In genomic region chr6:120798019-120798418, GRCm38 (mm10) we compare ENCODE assay signal across 16 mouse cellular contexts. TPM values are rescaled to one million over a fixed set of nuclear protein-coding genes. Genes with fewer than 3 reads are reported as not detected.
DNase-seq lines count a peak whose midpoint lies in the region; ATAC-seq and TF ChIP-seq lines count a peak whose summit lies in the region.
"Had no signal": no experiment of that assay in that cellular context is flagged by ENCODE, and none has a peak within 500 bp of the region (broad histone marks: within the 10 kb centered on the region; RNA-seq: fewer than 3 reads in every experiment).

No protein-coding gene starts in this region.

- no peaks in the 10 kb centered on the region for H3K9me3 ChIP-seq in heart, embryonic 12.5 days (replicated peaks)
- H3K9me3 ChIP-seq in intestine, postnatal 0 days (ENCODE audit: control insufficient read depth): no peaks in the 10 kb centered on the region
- H3K9me3 ChIP-seq in forebrain, embryonic 14.5 days (replicated peaks; ENCODE audit: control insufficient read depth, low read length): no peaks in the 10 kb centered on the region
- H3K9me3 ChIP-seq: forebrain, embryonic 10.5 days; hindbrain, embryonic 13.5 days; liver, embryonic 13.5 days had no signal

- no peak for DNase-seq in heart, postnatal 25 days (ENCODE audit: low spot score)
- DNase-seq in urinary bladder, adult 2 months (ENCODE audit: low spot score): peak; percentile 35
- DNase-seq in urinary bladder, postnatal 4 days (ENCODE audit: low spot score in 2 of 2): no peak
- DNase-seq in forebrain, embryonic 14.5 days (ENCODE audit: low spot score): no peak
- no peak for DNase-seq in kidney, postnatal 25 days
- no peak for DNase-seq in ovary, postnatal 14 days (ENCODE audit: low spot score)
- DNase-seq: embryo, embryonic 11 days; gastrocnemius, adult 2 months; kidney, adult 9 months; liver, embryonic 13.5 days; thymus, postnatal 25 days had no signal

- H3K4me1 ChIP-seq in heart, embryonic 12.5 days (replicated peaks): 0 out of 2 replicates have a peak, but pooled peaks cover 3% of the 10 kb centered on the region
- H3K4me1 ChIP-seq in intestine, postnatal 0 days (replicated peaks; ENCODE audit: control insufficient read depth, insufficient read depth, low read length): no peaks in the 10 kb centered on the region
- H3K4me1 ChIP-seq in forebrain, embryonic 14.5 days (ENCODE audit: control insufficient read depth, insufficient read depth, low read length): no peaks in the 10 kb centered on the region
- H3K4me1 ChIP-seq: forebrain, embryonic 10.5 days; hindbrain, embryonic 13.5 days had no signal

- intact Hi-C loops in heart, postnatal 25 days (cut with DNase I): no loop called here

- H3K9ac ChIP-seq in heart, embryonic 12.5 days: 0 out of 2 replicates have a peak overlapping the region, but pooled peaks have one; percentile 17
- no peak overlapping the region for H3K9ac ChIP-seq in intestine, postnatal 0 days (ENCODE audit: low read depth, low read length)
- no peak overlapping the region for H3K9ac ChIP-seq in forebrain, embryonic 14.5 days (ENCODE audit: low read length)
- H3K9ac ChIP-seq: hindbrain, embryonic 13.5 days; liver, embryonic 13.5 days had no signal

- 75% methylated on average over 7 of the region's 7 CpGs for WGBS in heart, embryonic 12.5 days
- 79% methylated on average over 7 of the region's 7 CpGs for WGBS in intestine, postnatal 0 days
- WGBS in forebrain, embryonic 14.5 days: 88% methylated on average over 7 of the region's 7 CpGs

- no peak overlapping the region for H3K4me3 ChIP-seq in heart, embryonic 12.5 days
- H3K4me3 ChIP-seq in intestine, postnatal 0 days (ENCODE audit: low read depth, low read length): no peak overlapping the region
- no peak overlapping the region for H3K4me3 ChIP-seq in forebrain, embryonic 14.5 days (ENCODE audit: low read depth, low read length)
- H3K4me3 ChIP-seq: forebrain, embryonic 10.5 days; gastrocnemius, adult 2 months; hindbrain, embryonic 13.5 days; liver, embryonic 13.5 days had no signal

- H3K36me3 ChIP-seq in heart, embryonic 12.5 days: peaks cover 98% of the 10 kb centered on the region
- H3K36me3 ChIP-seq in intestine, postnatal 0 days (ENCODE audit: control insufficient read depth, insufficient read depth): peaks cover 99% of the 10 kb centered on the region
- H3K36me3 ChIP-seq in forebrain, embryonic 14.5 days (ENCODE audit: control insufficient read depth, insufficient read depth, low read length): peaks cover 99% of the 10 kb centered on the region

- no peaks in the 10 kb centered on the region for H3K27me3 ChIP-seq in heart, embryonic 12.5 days (replicated peaks)
- no peaks in the 10 kb centered on the region for H3K27me3 ChIP-seq in intestine, postnatal 0 days (replicated peaks; ENCODE audit: control insufficient read depth, insufficient read depth, low read length)
- no peaks in the 10 kb centered on the region for H3K27me3 ChIP-seq in forebrain, embryonic 14.5 days (replicated peaks; ENCODE audit: control insufficient read depth, insufficient read depth, low read length)
- H3K27me3 ChIP-seq: hindbrain, embryonic 13.5 days; liver, embryonic 13.5 days had no signal

- TF ChIP-seq CTCF in intestine, postnatal 0 days (IDR thresholded peaks at IDR 0.05; ENCODE audit: low read depth): no peak

- no peak for ATAC-seq in heart, embryonic 12.5 days (ENCODE audit: insufficient number of reproducible peaks, low FRiP score)
- ATAC-seq in intestine, postnatal 0 days: 0 out of 2 replicates have a peak, but pooled peaks have one; percentile 28
- ATAC-seq in forebrain, embryonic 14.5 days: no peak

- H3K4me2 ChIP-seq in heart, embryonic 12.5 days: no peak overlapping the region
- no peak overlapping the region for H3K4me2 ChIP-seq in intestine, postnatal 0 days (replicated peaks; ENCODE audit: low read depth)
- H3K4me2 ChIP-seq in forebrain, embryonic 14.5 days (ENCODE audit: low read length): no peak overlapping the region
- H3K4me2 ChIP-seq: heart, embryonic 11.5 days; hindbrain, embryonic 13.5 days; liver, embryonic 13.5 days had no signal

- H3K27ac ChIP-seq in heart, embryonic 12.5 days (ENCODE audit: poor library complexity, severe bottlenecking): no peak overlapping the region
- H3K27ac ChIP-seq in intestine, postnatal 0 days (ENCODE audit: low read depth, low read length): no peak overlapping the region
- no peak overlapping the region for H3K27ac ChIP-seq in forebrain, embryonic 14.5 days (ENCODE audit: low read depth, low read length)
- H3K27ac ChIP-seq: forebrain, embryonic 10.5 days; gastrocnemius, adult 2 months; hindbrain, embryonic 13.5 days; liver, embryonic 13.5 days had no signal

RNA-seq across cellular contexts. Expression of gene Atp6v1e1, which starts 24.6 kb away (rescaled TPM):
- polyA plus RNA-seq in heart, embryonic 12.5 days (2016; fragmentation: Nextera tagmentation; extraction: Ambion mirVana): 144 and 145 TPM in 2 replicates
- 100 to 1,000 TPM; 136 to 153 TPM for total RNA-seq in heart, postnatal 25 days (2021)
- polyA plus RNA-seq in urinary bladder, adult 2 months (2012; rRNA removed): 152 and 157 TPM in 2 replicates
- 297 and 300 TPM in 2 replicates for polyA plus RNA-seq in intestine, postnatal 0 days (2015; fragmentation: Nextera tagmentation; extraction: Ambion mirVana)
- polyA plus RNA-seq in forebrain, embryonic 14.5 days (2014; fragmentation: Nextera tagmentation; extraction: Ambion mirVana): 255 and 275 TPM in 2 replicates

RNA-seq across cellular contexts. Expression of gene Slc25a18, which starts 24.6 kb away (rescaled TPM):
- polyA plus RNA-seq in heart, embryonic 12.5 days (2016; fragmentation: Nextera tagmentation; extraction: Ambion mirVana): 0.28 TPM in 1 of 2 replicates, not detected in the other
- under 1 TPM in 1 of 2 experiments, not detected in 1; 0.17 TPM for total RNA-seq in heart, postnatal 25 days (2021)
- 0.06 TPM in 1 of 2 replicates, not detected in the other for polyA plus RNA-seq in urinary bladder, adult 2 months (2012; rRNA removed)
- not detected in 2 replicates for polyA plus RNA-seq in intestine, postnatal 0 days (2015; fragmentation: Nextera tagmentation; extraction: Ambion mirVana)
- 2.0 and 3.0 TPM in 2 replicates for polyA plus RNA-seq in forebrain, embryonic 14.5 days (2014; fragmentation: Nextera tagmentation; extraction: Ambion mirVana)

RNA-seq across cellular contexts. Expression of gene Bcl2l13, which starts 38.0 kb away (rescaled TPM):
- 32.3 and 34.1 TPM in 2 replicates for polyA plus RNA-seq in heart, embryonic 12.5 days (2016; fragmentation: Nextera tagmentation; extraction: Ambion mirVana)
- 10 to 100 TPM; 77.0 to 87.7 TPM for total RNA-seq in heart, postnatal 25 days (2021)
- polyA plus RNA-seq in urinary bladder, adult 2 months (2012; rRNA removed): 14.0 and 18.9 TPM in 2 replicates
- 9.4 and 9.9 TPM in 2 replicates for polyA plus RNA-seq in intestine, postnatal 0 days (2015; fragmentation: Nextera tagmentation; extraction: Ambion mirVana)
- polyA plus RNA-seq in forebrain, embryonic 14.5 days (2014; fragmentation: Nextera tagmentation; extraction: Ambion mirVana): 31.2 and 31.3 TPM in 2 replicates
